Comparison of ENCODE assay signal across 8 mouse cellular contexts in genomic region chr8:128684609-128685506, GRCm38 (mm10). TPM values are rescaled to one million over a fixed set of nuclear protein-coding genes. Genes with fewer than 3 reads are reported as not detected.
DNase-seq lines count a peak whose midpoint lies in the region; ATAC-seq lines count a peak whose summit lies in the region.

No protein-coding gene starts in this region.

- no peaks in the 10 kb centered on the region for H3K27me3 ChIP-seq in hindbrain, embryonic 13.5 days
- no peaks in the 10 kb centered on the region for H3K27me3 ChIP-seq in midbrain, embryonic 12.5 days

- H3K36me3 ChIP-seq in hindbrain, embryonic 13.5 days = no peaks in the 10 kb centered on the region
- H3K36me3 ChIP-seq in midbrain, embryonic 12.5 days = no peaks in the 10 kb centered on the region

- H3K4me3 ChIP-seq in hindbrain, embryonic 13.5 days = peak overlapping the region; percentile 87
- peak overlapping the region; percentile 90 for H3K4me3 ChIP-seq in midbrain, embryonic 12.5 days

- peak overlapping the region; percentile 100 for H3K27ac ChIP-seq in hindbrain, embryonic 13.5 days
- H3K27ac ChIP-seq in midbrain, embryonic 12.5 days (replicated peaks) = peak overlapping the region; percentile 100

- peaks cover 16% of the 10 kb centered on the region for H3K4me1 ChIP-seq in hindbrain, embryonic 13.5 days (replicated peaks)
- H3K4me1 ChIP-seq in midbrain, embryonic 12.5 days = peaks cover 14% of the 10 kb centered on the region

- H3K9ac ChIP-seq in hindbrain, embryonic 13.5 days = peak overlapping the region; percentile 99
- H3K9ac ChIP-seq in midbrain, embryonic 12.5 days (replicated peaks) = peak overlapping the region; percentile 94

- ATAC-seq in hindbrain, embryonic 13.5 days (ENCODE audit: low FRiP score) = peak; percentile 84
- ATAC-seq in midbrain, embryonic 12.5 days (ENCODE audit: low FRiP score, low read depth) = peak; percentile 42; the same call in 1 of the 2 replicates
- ATAC-seq in monocyte, adult 5-6 weeks (replicated peaks; ENCODE audit: insufficient number of reproducible peaks, low FRiP score, low TSS enrichment, poor library complexity, severe bottlenecking) = no peak; the same call in 1 of the 2 replicates

- peak overlapping the region; percentile 80 for H3K4me2 ChIP-seq in hindbrain, embryonic 13.5 days
- peak overlapping the region; percentile 59 for H3K4me2 ChIP-seq in midbrain, embryonic 12.5 days (replicated peaks)

- peak; percentile 19 for DNase-seq in gastrocnemius, postnatal 25 days
- DNase-seq in gastrocnemius, postnatal 10 days = no peak
- peak; percentile 13 for DNase-seq in urinary bladder, postnatal 25 days (ENCODE audit: low spot score)
- DNase-seq in urinary bladder, adult 2 months (ENCODE audit: low spot score) = no peak
- DNase-seq in layer of hippocampus, postnatal 14 days (ENCODE audit: low spot score in 2 of 2) = no peak

- 10% methylated on average over 25 of the region's 25 CpGs for WGBS in hindbrain, embryonic 13.5 days
- WGBS in midbrain, embryonic 12.5 days = 10% methylated on average over 25 of the region's 25 CpGs

- H3K9me3 ChIP-seq in hindbrain, embryonic 13.5 days = no peaks in the 10 kb centered on the region
- H3K9me3 ChIP-seq in midbrain, embryonic 12.5 days = no peaks in the 10 kb centered on the region

RNA-seq across cellular contexts. Expression of gene Itgb1, which starts 0.6 kb away (rescaled TPM):
- total RNA-seq in gastrocnemius, postnatal 25 days (2021) = 100 to 1,000 TPM; 177 to 199 TPM
- 100 to 1,000 TPM; 323 to 357 TPM for total RNA-seq in gastrocnemius, postnatal 10 days (2021)
- polyA plus RNA-seq in urinary bladder, adult 2 months (2012; rRNA removed) = 398 and 501 TPM in 2 replicates
- polyA plus RNA-seq in hindbrain, embryonic 13.5 days (2015; fragmentation: Nextera tagmentation; extraction: Ambion mirVana) = 95.7 and 101 TPM in 2 replicates
- polyA plus RNA-seq in midbrain, embryonic 12.5 days (2016; fragmentation: Nextera tagmentation; extraction: Ambion mirVana) = 148 and 149 TPM in 2 replicates
- 769 to 823 TPM (median 817 TPM) in 3 replicates for total RNA-seq in monocyte, adult 5-6 weeks (2017)
- 10 to 100 TPM; 79.9 to 82.8 TPM for total RNA-seq in layer of hippocampus, postnatal 14 days (2021)

Comparison
In these comparisons a context has a peak if more than half of its experiments do, and no peak if none do; other contexts are left out.
1. DNase-seq: peak in gastrocnemius, postnatal 25 days (single experiment) and urinary bladder, postnatal 25 days (single experiment); none in gastrocnemius, postnatal 10 days (single experiment), urinary bladder, adult 2 months (single experiment) and layer of hippocampus, postnatal 14 days (0 of 2).